Mouse (Mus musculus) CD4-positive, CD25-positive, alpha-beta regulatory T cell, adult 2 months (primary cell): ENCODE results near the gene P2ry14.

Experiments used
- DNase-seq: peaks from one replicate; pipeline ENCODE4 v3.0.0-alpha.2; 2012; ENCODE audit warnings: low read depth, low spot score

P2ry14 gene

GRCm38 (mm10) chr3:59153424-59153823 lies at the start of gene P2ry14:
TSS of gene P2ry14 (minus strand) at chr3:59153618.
- no peak for DNase-seq

- no peak for DNase-seq
These were observed 44.0 kb upstream of the P2ry14 start for GRCm38 (mm10) chr3:59197329-59197948.

- no peak for DNase-seq
These were observed 41.5 kb upstream of the P2ry14 start, which contains the start of gene Gpr87 for GRCm38 (mm10) chr3:59194938-59195337. TSS of gene Gpr87 (minus strand) at chr3:59195104.

GRCm38 (mm10) chr3:59194099-59194498 lies 40.7 kb upstream of the P2ry14 start:
- no peak for DNase-seq

- DNase-seq: no peak
These were observed 38.3 kb upstream of the P2ry14 start for GRCm38 (mm10) chr3:59191674-59192073.

- DNase-seq: no peak
These were observed 33.9 kb upstream of the P2ry14 start for GRCm38 (mm10) chr3:59187336-59187735.

DNA sequence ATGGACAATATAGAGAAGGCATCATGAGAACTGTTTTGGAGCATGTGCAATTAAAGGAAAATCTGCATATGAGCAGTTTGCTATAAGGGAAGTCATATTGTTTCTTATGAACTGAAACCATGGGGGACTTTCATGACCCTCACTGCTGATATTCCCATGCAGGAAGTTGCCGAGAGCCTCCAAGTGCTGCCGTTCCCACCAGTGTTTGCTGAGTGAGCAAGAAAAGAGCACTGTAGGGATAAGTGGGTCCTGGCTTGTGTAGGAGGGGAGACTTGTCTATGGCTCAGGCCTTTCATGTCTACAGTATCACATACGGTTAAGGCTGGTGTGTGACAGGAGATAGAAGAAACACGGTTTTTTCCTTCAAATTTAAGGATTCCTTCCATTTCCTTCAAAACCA lies 32.2 kb upstream of the P2ry14 start:
- no peak for DNase-seq

DNA sequence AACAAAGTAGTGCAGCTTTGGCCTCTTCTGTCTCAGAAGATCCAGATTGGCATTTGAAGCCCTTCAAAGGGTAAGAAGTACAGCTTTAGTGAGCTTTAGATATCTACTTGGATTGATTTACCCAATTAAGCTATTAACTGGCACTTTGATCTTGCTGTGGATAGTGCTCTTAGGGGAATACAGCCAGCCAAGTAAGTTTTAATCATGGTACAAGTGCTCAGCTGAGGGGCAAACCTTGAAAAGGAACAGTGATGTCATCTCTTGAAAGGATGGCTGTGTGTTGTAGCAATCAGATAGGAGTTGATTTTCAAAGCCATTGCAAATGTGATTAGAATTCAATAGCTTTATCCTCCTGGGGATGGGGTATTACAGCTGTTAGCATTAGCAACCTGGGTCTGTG lies 28.7 kb upstream of the P2ry14 start:
- no peak for DNase-seq

GRCm38 (mm10) chr3:59181134-59181533 lies 27.7 kb upstream of the P2ry14 start:
- DNase-seq: no peak

- DNase-seq: no peak
These were observed 23.5 kb upstream of the P2ry14 start for GRCm38 (mm10) chr3:59176871-59177270.

DNA sequence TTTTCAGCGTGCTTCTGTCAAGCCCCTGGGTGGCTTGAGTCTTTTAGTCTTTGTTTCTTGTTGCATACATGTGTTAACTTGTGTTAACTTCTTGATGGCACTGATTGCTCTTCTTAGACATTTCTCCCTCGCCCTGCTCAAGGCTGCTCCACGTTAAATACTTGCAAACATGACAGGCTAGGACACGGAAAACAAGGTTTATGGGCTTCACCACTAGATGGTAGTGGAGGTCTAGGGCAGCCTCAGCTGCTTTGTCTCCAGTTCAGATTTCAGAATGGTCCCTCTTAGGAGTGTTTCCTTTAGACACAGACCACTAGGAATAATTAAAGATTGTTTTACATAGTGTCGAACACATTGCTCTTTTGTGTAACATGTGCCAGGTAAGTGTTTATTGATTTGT lies 21.8 kb upstream of the P2ry14 start:
- peak; percentile 68 for DNase-seq

- peak; percentile 4 for DNase-seq
These were observed 21.2 kb upstream of the P2ry14 start for GRCm38 (mm10) chr3:59174426-59175154.

DNA sequence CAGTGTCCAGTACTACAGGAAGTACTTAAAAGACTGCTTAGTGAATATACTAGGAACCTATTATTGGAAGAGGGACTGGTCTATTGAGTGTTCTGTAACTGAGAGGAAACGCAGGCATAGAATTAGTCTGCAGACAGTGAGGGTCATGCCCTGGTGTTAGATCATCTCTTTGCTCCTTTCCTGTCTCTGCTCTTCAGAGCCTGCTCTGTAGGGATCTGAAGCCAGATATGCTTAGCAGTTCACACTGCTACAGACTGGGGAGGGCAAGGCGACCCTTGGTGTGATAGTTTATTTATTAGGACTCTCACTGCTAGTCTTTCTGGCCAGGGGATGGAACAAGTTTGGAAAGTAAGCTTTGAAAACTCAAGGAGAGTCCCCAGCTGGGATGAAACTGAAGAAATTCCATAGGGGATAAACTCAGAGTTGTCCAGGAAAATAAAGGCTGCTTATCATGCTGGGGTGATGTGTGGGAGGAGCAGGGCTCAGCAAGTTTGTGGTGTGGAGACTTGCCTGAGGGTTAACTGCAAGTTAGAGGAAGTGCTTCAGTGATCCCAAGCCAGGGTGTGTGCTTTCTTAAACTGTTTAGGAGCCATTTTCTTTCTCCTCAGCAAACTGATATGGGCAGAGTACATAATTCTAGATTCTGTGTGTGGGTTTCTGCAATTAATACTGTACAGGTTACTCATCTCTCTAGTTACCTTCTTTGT lies 16.7 kb upstream of the P2ry14 start:
- no peak for DNase-seq

DNA sequence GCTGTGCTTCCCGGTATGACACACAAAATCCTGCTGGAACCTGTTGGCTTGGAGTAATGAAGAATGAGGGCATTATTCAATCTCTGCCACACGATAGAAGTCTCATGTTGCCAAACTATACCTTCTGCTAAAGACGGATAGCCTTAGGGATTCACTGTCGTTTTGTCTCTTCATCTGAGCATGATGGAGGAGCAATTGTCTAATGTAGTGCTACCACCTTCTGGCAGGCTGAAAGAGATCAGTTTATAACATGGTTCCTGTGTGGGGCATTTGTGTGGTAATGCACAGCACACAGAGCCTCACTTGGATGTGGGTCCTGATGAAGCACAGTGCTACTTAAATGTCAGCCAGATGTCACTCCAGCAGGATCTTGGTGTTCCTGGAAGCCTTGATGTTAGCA lies 15.8 kb upstream of the P2ry14 start:
- peak; percentile 17 for DNase-seq

DNA sequence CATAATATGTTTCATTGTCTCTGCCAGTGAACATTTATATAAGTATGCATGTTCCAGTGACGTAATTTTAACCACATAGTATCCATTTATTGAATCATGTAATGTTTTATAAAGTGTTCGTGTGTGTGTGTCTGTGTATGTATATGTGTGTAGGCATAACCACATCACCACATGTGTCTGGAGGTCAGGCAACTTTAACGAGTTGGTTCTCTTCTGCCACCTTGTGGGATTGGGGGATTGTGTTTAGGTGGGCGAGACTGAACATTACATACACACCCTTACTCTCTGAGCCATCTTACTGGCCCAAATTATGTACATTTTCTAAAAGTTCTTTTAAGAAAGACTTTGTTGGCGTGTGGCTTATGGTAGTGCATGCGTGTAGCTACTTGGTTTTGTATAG lies 15.1 kb upstream of the P2ry14 start:
- DNase-seq: peak; percentile 19

GRCm38 (mm10) chr3:59167417-59168054 lies 14.1 kb upstream of the P2ry14 start:
- no peak for DNase-seq

GRCm38 (mm10) chr3:59160465-59160864 lies 7.0 kb upstream of the P2ry14 start:
- no peak for DNase-seq

DNA sequence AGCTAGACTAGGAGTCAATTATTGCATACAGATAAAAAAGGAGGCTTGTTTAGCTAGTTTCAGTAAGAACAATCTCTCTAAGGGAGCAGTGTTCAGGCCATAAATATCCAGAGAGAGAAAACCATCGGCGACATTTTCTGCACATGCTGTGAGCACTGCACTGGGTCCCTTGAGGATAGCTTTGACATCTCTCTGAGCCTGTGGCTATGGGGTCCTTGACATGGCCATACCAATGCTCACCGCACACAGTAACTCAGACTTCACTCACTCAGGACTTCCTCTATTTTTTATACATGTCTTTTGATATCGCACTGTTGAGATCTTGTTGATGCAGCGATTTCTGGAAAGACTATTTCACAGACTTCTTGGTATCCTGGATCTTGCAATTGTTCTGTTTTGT lies 3.6 kb upstream of the P2ry14 start:
- DNase-seq: no peak

GRCm38 (mm10) chr3:59155404-59155803 lies 2.0 kb upstream of the P2ry14 start:
- DNase-seq: no peak

- no peak for DNase-seq
These were observed 1.5 kb upstream of the P2ry14 start for GRCm38 (mm10) chr3:59154888-59155287.

DNA sequence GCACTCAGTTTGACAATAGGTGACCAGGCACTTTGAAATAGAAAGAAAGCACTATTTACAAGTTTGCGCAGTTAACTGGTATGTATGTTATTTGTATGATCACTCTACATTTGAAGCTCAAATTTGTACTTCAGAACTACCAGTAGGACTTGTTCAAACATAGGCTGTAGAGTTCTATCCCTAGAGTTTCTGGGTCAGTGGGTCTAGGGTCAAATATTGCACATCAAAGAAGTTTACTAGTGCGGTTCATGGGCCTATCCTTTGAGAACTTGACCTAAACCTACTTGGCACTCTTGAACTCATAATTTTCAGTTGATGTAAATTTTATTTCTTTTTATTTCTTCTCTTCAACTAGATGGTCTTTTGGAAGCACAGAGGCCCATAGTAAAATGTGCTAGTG lies 2.8 kb downstream of the P2ry14 start:
- no peak for DNase-seq

DNA sequence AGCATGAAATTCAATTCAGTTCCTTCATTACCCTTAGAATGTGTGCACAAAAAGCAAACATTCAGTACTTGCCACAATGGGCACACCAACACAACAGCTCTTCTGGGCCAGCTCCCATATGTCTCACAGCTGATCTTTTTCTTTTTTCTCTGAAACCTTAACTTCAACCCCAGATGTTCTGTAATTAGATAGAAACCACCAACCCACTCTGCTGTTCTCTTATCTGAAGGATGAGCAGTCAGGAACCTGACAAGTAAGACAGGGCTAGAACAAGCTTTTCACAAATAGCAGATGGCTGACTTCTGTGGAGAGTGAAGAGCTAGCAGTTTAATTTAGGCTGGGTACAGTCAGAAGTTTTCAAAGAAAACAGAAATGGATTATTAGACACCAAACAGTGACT lies 3.8 kb downstream of the P2ry14 start:
- no peak for DNase-seq
